Mouse (Mus musculus) megakaryocyte-erythroid progenitor cell, adult 5-6 weeks (primary cell): ENCODE data around the gene Mb21d2. TPM values are rescaled to one million over a fixed set of nuclear protein-coding genes. Genes with fewer than 3 reads are reported as not detected.

ENCODE experiments used
- ATAC-seq: replicated peaks from 2 replicates; pipeline ENCODE4 v1.8.0; 2016; ENCODE audit warnings: mild to moderate bottlenecking, inconsistent platforms; ENCODE audit not compliant: severe bottlenecking, poor library complexity, low FRiP score, low TSS enrichment
- total RNA-seq, 2 experiments: library from RNA; stranded (forward) in 1 of 2; stranded (reverse) in 1 of 2; fragments of 200-1000, 215-1000 nt in 1 of 2; fragments of >200 nt in 1 of 2; fragmentation: Nextera tagmentation in 1 of 2; gene quantifications; 2 replicates each; pipeline ENCODE4 v1.2.3; 2014 to 2017

Mb21d2 gene
- not detected in 2 replicates for total RNA-seq (2014; fragmentation: Nextera tagmentation)
- not detected in 2 replicates for total RNA-seq (2017)

DNA sequence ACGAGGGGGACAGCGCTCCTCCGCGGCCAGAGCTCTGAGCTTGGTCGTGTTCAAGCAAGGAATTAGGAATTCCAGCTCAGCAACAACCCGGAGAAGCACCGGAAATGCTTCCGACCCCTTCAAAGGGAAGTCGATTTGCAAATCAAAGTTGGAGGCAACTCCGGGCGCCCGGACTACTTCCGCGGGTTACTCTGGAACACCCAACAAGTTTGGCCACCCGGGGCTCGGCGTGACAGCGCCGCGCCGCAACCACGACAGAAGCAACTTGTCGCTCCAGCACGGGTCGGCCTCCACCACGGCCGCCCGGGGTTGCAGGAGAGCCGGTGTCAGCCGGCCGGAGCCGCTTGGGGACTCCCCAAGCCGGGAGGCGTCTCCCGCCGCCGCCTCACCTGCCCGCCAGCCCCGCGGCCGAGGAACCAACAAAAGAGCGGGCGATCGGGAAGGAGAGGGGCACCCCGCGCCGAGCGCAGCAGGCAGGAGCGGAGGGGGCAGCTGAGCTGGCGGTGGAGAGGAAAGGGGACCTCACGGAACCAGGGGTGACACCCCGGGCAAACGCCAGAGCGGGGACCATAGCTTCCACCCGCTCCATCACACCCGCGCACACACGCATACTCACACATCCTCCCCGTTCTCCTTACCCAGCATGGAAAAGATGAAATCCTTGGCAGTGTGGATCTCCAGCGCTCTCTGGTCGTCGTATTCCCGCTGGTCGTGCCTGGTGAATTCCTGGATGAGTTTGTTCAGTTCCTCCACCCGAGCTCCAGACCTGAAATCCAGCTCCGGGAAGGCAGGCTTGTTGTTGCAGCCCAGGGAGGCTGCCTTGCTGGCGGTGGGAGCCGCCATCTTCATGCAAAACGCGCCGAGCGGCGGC lies at the start of gene Mb21d2:
Mb21d2 (minus strand) TSS at position 859 of the 871 bp plus-strand sequence.
- ATAC-seq = no peak

DNA sequence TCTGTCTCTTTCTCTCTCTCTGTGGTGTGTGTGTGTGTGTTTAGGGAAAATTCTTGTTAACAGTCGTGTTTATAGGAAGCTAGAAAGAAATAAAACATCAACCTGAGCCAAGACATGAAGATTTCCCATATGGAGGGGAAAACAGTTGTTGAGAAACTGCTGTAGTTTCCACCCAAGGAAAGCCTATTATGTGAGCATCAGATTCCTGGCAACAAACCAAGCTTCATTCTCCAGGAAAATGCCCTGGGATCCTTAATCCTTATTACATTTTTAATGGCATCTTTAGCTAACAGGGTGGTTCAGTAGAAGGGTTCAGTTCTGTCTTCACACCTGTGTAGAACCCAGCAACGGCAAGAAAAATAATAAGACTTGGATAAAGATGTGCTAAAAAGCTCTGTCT lies 36.8 kb upstream of the Mb21d2 start:
- no peak for ATAC-seq

DNA sequence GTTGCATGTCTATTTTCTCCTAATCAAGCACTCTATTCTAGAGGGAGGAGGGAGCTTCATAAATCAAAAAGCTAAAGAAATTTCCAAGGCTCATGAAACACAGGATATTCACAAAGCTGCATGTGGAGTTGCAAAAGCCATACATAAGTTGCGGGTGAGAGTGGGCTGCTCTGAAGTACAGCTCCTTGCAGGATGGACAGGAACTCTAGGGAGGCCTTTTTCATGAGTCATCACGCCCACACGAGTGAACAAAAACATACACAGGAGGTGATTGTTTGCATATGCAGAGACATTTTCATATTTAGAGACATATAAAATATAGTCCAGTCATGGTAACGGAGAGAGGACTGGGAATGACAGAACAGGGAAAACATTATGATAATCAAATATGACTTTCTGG lies 34.6 kb upstream of the Mb21d2 start:
- ATAC-seq = no peak

DNA sequence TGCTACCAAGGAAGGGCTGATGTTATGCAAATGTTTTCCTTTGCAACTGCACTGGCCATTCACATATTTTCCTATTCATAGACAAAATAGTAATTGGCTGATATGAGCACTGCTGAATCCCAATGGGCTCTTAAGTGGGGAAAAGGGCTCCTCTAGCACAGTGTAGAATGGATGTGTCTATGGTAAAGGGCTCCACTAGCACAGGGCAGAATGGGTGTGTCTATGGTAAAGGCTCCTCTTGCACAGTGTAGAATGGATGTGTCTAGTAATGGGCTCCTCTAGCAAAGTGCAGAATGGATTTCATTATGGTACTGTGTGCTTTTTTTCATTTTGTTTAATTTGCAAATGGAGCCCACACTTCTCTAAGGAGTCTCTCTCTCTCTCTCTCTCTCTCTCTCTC lies 33.5 kb upstream of the Mb21d2 start:
- ATAC-seq = no peak

DNA sequence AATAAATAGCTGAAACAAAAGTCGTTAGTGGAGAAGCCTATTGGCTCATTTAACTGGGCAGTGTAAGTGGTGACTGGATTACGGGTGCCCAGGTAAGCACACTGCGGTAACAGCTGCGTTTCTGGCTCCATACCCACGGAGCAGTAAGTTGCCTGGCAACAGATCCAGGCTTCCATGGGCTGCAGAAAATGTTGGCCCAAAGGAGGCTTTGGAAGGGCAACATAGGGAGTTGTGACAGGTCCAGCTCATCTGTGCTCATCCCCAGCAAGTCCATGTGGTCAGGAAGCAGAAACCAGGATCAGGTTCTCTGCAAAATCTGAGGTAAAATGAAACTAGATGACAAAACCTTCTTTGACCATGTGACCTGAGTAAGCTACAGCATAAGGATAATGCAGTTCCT lies 20.3 kb upstream of the Mb21d2 start:
- ATAC-seq = no peak

- ATAC-seq = no peak
These were observed 13.8 kb upstream of the Mb21d2 start for GRCm38 (mm10) chr16:28943254-28943653.

DNA sequence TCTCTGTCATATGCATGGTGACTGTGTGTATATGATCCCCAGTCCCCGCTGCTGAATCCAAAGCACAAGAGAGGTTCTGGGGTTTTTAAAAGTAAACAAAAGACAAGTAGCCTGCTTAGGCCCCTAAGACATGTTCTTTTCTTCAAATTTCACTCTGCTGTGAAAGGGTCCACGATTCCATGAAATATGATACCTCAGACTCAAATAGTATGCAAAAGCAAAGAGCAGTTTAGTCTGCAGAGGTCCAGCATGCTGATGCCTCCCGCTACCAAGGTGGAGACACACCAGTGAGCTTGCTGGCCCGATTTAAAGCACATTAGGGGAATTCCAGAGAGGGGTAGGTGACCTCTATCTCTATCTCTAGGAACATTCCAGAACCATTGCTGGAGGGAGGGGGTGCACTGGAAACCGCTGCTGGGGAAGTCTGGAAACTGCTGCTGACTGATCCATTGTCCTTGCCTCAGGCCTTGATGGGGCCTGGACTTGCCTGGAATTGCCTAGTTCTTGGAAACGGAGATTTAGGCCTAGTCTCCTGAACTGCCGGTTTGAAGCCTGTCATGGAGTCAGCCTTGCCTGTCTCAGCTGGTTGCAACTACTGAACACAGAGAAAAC lies 6.8 kb upstream of the Mb21d2 start:
- ATAC-seq = no peak

DNA sequence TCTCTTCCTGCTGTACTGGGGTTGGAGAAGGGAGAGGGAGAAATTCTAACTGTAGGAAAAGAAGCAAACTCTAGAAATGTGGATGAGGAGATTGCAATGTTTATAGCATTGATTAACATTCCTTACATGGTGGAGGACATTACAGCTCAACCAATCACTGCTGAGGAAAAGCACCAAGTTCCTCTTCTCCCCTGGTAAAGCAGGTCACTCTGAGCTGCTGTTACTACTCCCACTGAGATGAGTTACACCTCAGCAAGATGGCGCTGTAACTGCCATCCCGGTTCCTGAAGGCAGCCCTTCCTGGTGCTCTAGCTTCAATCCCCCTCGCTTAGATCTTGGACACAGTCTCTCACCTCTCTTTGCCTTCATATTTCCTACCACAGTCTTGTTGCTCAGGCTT lies 6.2 kb upstream of the Mb21d2 start:
- no peak for ATAC-seq

DNA sequence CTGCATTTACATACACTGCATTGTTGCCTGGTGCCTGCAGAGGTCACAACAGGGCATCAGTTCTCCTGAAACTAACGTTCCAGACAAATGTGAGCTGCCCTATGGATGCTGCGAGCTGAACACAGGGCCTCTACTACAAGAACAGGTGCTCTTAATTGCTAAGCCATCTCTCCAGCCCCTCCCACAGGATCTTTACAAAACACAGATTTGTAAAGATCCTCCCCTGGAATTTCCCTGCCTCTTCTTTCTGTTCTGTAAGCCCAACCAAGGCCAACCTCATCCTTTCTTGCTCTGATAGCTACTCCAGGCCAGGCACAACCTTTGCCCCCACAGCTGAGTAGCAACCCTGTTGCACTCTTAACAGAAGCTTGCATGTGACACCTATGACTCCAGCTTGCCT lies 1.7 kb upstream of the Mb21d2 start:
- no peak for ATAC-seq

DNA sequence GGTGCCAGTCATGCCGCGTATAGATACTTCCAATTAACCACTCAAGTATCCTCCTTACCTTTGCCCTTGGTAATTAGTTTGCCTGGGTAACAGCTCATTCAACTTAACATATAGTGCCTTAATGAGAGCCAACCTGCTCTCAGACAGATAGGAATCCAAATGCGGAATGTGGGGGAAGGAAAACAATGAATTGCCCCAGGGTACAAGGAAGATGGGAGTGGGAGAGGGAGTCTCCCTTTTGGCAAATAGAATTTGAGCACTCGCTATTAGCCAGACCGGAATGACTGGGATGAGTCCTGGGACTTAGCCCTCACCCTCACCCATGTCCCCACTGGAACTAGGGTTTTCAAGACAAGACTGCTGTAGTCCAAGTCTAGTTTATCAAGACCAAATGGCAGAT lies 953 bp upstream of the Mb21d2 start:
- no peak for ATAC-seq

GRCm38 (mm10) chr16:28929686-28930291 lies 316 bp upstream of the Mb21d2 start:
- no peak for ATAC-seq

DNA sequence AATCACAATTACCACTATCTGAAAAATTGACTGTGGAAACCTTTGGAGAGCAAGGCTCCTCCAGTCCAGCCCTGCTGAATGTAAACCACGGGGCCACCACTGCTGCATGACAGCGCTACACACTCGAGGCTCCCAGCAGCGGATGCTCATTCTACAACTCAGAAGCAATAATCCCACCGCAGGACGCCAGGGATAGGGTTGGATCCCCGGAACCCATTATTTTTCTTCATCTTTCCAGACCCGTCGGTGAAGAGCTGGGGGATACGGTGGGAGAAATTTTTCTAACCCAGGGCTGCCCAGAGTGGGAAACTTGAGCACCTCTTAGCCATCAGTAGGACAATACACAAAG lies 1.0 kb downstream of the Mb21d2 start:
- no peak for ATAC-seq

GRCm38 (mm10) chr16:28927381-28927780 lies 2.1 kb downstream of the Mb21d2 start:
- ATAC-seq = no peak

- no peak for ATAC-seq
These were observed 10.1 kb downstream of the Mb21d2 start for GRCm38 (mm10) chr16:28919320-28919885.

GRCm38 (mm10) chr16:28915362-28915761 lies 14.1 kb downstream of the Mb21d2 start:
- no peak for ATAC-seq

DNA sequence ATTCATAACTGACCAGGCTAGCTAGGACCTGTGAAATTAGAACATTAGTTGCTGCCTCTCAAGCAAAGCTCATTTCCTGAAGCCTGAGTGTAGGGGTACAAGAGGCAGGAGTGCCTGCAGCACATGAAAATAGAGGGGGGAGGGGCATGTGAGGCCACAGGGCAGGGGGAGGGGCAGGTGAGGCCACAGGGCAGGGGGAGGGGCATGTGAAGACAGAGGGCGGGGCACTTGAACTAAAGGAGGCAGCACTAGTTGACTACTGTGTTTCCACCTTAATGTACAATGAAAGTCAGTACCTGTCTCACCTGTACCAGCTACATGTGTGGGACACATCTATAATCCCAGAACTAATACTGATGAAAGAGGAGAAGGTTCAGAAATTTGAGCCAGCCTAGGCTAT lies 14.8 kb downstream of the Mb21d2 start:
- ATAC-seq = no peak

DNA sequence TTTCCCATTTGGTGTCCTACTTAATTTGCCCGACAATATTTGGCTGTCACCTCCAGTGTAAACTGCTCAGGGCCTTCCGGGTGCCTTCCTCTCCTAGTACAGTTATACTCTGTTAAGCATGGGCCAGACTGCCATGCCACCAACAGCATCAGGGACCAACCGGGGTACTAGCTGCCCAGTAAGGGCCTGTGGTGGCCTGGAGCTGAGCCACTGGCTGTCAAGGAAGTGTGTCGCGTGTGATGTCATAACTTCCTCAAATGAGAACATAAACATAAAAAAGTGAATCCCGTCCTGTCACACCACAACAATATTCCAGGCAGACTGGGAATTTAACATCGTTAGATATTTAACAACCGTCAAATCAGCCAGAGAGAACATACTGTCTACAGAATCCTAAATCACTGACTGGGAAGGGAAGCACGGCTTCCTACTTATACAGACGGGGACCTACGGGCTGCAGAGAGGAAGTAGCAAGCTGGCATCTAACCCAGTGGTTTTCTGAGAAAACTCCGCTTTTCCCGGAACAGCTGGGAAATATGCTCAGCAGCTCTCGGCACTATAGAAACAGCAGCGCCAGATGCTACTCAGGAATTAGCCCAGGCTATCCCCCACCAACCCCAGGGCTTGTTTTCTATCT lies 17.9 kb downstream of the Mb21d2 start:
- no peak for ATAC-seq

- ATAC-seq = no peak
These were observed 22.9 kb downstream of the Mb21d2 start for GRCm38 (mm10) chr16:28906370-28907275.
